Mouse (Mus musculus): ENCODE data around the gene Sco2. TPM values are rescaled to one million over a fixed set of nuclear protein-coding genes. Genes with fewer than 3 reads are reported as not detected.

Gene Sco2
- 10 to 100 TPM; 23.2 to 28.0 (median 26.8) TPM for total RNA-seq (2022)

- peak; percentile 85 to 95 for DNase-seq (ENCODE audit: low spot score in 2 of 2)
Observed at GRCm38 (mm10) chr15:89373762-89374248, at the start of gene Sco2. Gene Sco2, minus strand, starts transcription at chr15:89373846.

GRCm38 (mm10) chr15:89421938-89422337 is 48.3 kb upstream of the Sco2 start:
- no peak for DNase-seq (ENCODE audit: low spot score in 2 of 2)

- DNase-seq (ENCODE audit: low spot score in 2 of 2): no peak
Observed at GRCm38 (mm10) chr15:89415282-89415681, 41.6 kb upstream of the Sco2 start.

- no peak for DNase-seq (ENCODE audit: low spot score in 2 of 2)
Observed at GRCm38 (mm10) chr15:89410118-89410517, 36.5 kb upstream of the Sco2 start, which contains the start of gene Syce3. Gene Syce3, minus strand, starts transcription at chr15:89410503.

GRCm38 (mm10) chr15:89406691-89407090 is 33.0 kb upstream of the Sco2 start:
- DNase-seq (ENCODE audit: low spot score in 2 of 2): no peak

GRCm38 (mm10) chr15:89404831-89405623 is 31.4 kb upstream of the Sco2 start:
- no peak for DNase-seq (ENCODE audit: low spot score in 2 of 2)

- DNase-seq (ENCODE audit: low spot score in 2 of 2): no peak
Observed at GRCm38 (mm10) chr15:89402471-89402870, 28.8 kb upstream of the Sco2 start.

- DNase-seq (ENCODE audit: low spot score in 2 of 2): no peak
Observed at GRCm38 (mm10) chr15:89399716-89400115, 26.1 kb upstream of the Sco2 start.

- DNase-seq (ENCODE audit: low spot score in 2 of 2): no peak
Observed at GRCm38 (mm10) chr15:89398146-89398545, 24.5 kb upstream of the Sco2 start.

- no peak for DNase-seq (ENCODE audit: low spot score in 2 of 2)
Observed at GRCm38 (mm10) chr15:89396883-89397282, 23.2 kb upstream of the Sco2 start.

- no peak for DNase-seq (ENCODE audit: low spot score in 2 of 2)
Observed at GRCm38 (mm10) chr15:89390081-89390480, 16.4 kb upstream of the Sco2 start.

- no peak for DNase-seq (ENCODE audit: low spot score in 2 of 2)
Observed at GRCm38 (mm10) chr15:89387127-89387526, 13.5 kb upstream of the Sco2 start.

- DNase-seq (ENCODE audit: low spot score in 2 of 2): no peak
Observed at GRCm38 (mm10) chr15:89384617-89385016, 11.0 kb upstream of the Sco2 start, which contains the start of gene Klhdc7b. Gene Klhdc7b, plus strand, starts transcription at chr15:89384917.

GRCm38 (mm10) chr15:89379429-89379828 is 5.8 kb upstream of the Sco2 start:
- DNase-seq (ENCODE audit: low spot score in 2 of 2): no peak

- no peak for DNase-seq (ENCODE audit: low spot score in 2 of 2)
Observed at GRCm38 (mm10) chr15:89378831-89379401, 5.3 kb upstream of the Sco2 start, which contains the start of gene Odf3b. Gene Odf3b, minus strand, starts transcription at chr15:89379282.

- DNase-seq (ENCODE audit: low spot score in 2 of 2): no peak
Observed at GRCm38 (mm10) chr15:89377938-89378828, 4.5 kb upstream of the Sco2 start.

GRCm38 (mm10) chr15:89377362-89377761 is 3.7 kb upstream of the Sco2 start:
- DNase-seq (ENCODE audit: low spot score in 2 of 2): no peak

GRCm38 (mm10) chr15:89376957-89377356 is 3.3 kb upstream of the Sco2 start, which contains the start of gene Tymp:
Gene Tymp, minus strand, starts transcription at chr15:89377039.
- DNase-seq (ENCODE audit: low spot score in 2 of 2): no peak

GRCm38 (mm10) chr15:89376040-89376439 is 2.4 kb upstream of the Sco2 start:
- DNase-seq (ENCODE audit: low spot score in 2 of 2): peak in 1 of 2 experiments; percentile 10

GRCm38 (mm10) chr15:89374801-89375534 is 1.3 kb upstream of the Sco2 start:
- no peak for DNase-seq (ENCODE audit: low spot score in 2 of 2)

- DNase-seq (ENCODE audit: low spot score in 2 of 2): no peak
Observed at GRCm38 (mm10) chr15:89374340-89374739, 694 bp upstream of the Sco2 start.
